Mouse (Mus musculus) c-Kit-positive CD71-negative TER-119-negative erythroid progenitor cells, embryonic 14.5 days (primary cell): ENCODE measurements around the gene Fam3a.
"Not testable (repeated sequence)": the region's sequence is repeated elsewhere in the genome, so short reads cannot be mapped to it uniquely, and the experiment has no call there.

Experiments used
- DNase-seq: peaks from one replicate; pipeline ENCODE4 v3.0.0-alpha.2; 2013; ENCODE audit warnings: low read depth

Gene Fam3a

GRCm38 (mm10) chrX:74392535-74393443 is at the start of gene Fam3a, which contains the start of gene Ikbkg:
Gene Fam3a (minus strand): TSS chrX:74393272.
Gene Ikbkg (plus strand): TSS chrX:74393290.
- peak; percentile 66 for DNase-seq

- peak; percentile 60 for DNase-seq
Measured at GRCm38 (mm10) chrX:74429290-74429821, 36.3 kb upstream of the Fam3a start.

DNA sequence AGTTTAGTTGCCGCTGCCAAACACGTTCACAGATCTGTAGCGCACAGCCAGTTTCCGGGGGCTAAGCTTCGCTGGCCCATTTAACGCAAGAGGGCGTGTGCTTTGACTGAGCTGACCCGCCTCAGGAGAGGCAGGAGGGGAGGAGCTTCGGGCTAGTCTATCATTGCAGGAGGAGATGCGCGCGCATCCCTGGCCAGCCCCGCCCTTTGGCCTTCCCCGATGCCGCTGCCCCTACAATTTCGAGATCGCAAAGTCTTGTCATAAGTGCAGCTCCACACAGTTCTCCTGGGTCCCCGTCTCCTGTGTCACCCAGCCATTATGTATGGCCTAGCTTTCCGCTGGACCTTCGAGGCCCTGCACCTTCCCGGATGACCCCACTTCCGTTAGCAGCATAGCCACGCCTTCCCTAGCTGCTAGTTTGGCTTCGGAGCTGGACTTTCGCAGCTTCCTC is 35.8 kb upstream of the Fam3a start, which contains the start of gene G6pdx:
Gene G6pdx (minus strand): TSS at position 369 of the 451 bp plus-strand sequence.
- DNase-seq = peak; percentile 76

DNA sequence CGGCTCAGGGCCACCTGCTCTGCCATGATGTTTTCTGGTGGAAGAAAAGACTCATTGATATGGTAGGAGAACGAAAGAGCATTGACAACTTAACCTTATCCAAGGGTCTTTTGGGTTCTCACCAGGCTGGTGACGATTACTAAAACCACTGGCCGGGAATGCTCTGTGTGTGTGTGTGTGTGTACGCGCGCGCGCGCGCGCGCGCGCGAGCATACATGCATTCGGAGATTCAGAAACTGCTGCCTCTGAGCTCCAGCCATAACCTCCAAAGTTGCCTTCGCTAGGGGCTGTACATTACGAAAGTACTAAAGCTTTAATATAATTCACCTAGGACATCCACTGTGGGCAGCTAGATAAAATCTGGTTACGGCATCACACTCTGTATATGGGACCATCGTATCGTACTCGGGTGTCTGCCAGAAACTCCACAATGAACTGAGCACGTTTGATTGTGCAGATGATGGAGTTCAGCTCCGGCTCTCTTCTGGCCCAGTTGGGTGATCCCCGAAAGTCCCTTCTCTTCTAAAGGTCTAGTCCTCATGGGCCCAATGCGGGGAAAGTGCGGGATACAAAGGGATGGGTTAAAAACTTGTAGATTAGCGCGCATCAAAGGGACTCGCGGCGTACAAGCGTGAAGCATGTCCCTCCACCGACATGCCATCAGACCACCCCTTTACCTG is 35.2 kb upstream of the Fam3a start:
- no peak for DNase-seq

GRCm38 (mm10) chrX:74427116-74427515 is 34.0 kb upstream of the Fam3a start:
- no peak for DNase-seq

DNA sequence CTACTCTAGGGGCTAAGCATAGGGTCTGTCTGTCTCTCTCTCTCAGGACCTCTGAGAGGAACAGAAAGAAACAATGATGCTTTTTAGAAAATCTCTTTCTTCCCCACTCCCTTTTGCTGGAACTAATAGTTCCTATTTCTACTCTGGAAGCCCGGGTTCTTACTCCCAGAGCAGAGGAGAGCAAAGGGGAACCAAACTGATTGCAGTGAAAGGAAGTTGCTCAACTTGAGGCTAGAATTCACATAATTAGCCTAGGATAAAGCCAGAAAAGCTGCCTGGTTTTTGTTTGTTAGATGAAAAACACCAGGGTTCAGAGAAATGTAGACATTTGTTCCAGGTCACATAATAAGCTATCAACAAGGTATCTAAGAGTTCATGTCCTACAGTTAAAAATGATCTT is 33.2 kb upstream of the Fam3a start:
- DNase-seq = no peak

- peak; percentile 44 for DNase-seq
Measured at GRCm38 (mm10) chrX:74425195-74425594, 32.1 kb upstream of the Fam3a start.

DNA sequence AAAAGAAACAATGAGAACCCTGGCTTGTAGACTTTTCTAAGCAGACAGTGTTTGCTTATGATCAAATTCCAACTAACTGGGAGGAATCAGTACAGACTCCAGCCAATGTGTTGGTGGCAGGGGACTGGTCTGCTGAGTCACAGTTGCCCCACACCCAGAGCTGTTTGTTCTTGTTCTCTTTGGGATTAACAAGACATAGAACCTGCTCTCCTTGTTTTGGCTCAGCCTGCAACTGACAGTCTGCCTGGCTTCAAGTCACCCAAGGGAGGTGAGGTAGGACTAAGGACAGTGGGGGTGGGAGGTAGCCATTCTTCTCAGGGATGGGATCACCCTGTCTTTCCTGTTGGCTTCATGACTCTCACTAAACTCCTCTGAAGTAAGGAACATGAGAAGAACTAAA is 31.4 kb upstream of the Fam3a start:
- DNase-seq = no peak

DNA sequence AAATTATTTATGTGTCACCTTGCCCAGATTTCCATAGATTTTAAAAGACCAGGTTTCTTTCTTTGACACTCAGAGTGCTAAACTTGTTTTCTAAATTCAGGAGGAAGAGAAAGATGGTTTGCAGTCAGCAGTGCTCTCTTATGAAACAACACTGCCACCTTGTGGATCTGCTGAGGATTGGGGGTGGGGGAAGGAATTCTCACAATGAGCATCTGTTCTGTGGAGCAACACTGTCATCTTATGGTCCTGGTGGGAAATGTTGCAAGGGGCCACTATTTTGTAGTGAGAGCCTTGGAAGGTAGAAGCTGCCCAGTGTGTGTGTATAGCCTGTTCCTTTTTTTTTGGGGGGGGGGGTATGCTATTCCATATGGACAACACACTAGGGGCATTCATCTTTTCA is 20.3 kb upstream of the Fam3a start:
- DNase-seq = peak; percentile 51

DNA sequence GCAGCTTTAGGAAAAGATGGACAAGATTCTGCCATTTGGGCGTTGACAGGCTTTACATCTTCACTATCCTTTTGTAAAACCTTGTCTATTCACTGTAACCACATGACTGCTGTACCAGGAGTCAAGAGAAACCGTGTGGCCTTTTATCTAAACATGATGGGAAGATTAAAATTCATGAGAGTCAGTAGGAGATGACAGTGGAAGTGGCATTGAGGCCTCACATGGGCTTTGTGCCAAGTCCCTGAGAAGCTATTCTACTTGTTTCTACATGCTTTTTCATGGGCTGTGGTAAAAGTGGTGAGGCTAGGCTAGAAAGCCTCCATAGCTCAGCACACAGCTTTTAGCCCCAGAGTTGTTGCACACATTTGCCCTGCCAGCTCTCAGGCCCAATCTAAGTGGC is 15.3 kb upstream of the Fam3a start:
- DNase-seq = no peak

GRCm38 (mm10) chrX:74400136-74400535 is 7.1 kb upstream of the Fam3a start:
- no peak for DNase-seq

GRCm38 (mm10) chrX:74388153-74388552 is 4.9 kb downstream of the Fam3a start:
- DNase-seq = no peak

GRCm38 (mm10) chrX:74384451-74384850 is 8.6 kb downstream of the Fam3a start:
- DNase-seq = no peak

GRCm38 (mm10) chrX:74372888-74373549 is 20.1 kb downstream of the Fam3a start, which contains the start of the genes Ubl4a and Slc10a3:
Gene Ubl4a (minus strand): TSS chrX:74373218.
Gene Slc10a3 (minus strand): TSS chrX:74373349.
- DNase-seq = peak; percentile 60

DNA sequence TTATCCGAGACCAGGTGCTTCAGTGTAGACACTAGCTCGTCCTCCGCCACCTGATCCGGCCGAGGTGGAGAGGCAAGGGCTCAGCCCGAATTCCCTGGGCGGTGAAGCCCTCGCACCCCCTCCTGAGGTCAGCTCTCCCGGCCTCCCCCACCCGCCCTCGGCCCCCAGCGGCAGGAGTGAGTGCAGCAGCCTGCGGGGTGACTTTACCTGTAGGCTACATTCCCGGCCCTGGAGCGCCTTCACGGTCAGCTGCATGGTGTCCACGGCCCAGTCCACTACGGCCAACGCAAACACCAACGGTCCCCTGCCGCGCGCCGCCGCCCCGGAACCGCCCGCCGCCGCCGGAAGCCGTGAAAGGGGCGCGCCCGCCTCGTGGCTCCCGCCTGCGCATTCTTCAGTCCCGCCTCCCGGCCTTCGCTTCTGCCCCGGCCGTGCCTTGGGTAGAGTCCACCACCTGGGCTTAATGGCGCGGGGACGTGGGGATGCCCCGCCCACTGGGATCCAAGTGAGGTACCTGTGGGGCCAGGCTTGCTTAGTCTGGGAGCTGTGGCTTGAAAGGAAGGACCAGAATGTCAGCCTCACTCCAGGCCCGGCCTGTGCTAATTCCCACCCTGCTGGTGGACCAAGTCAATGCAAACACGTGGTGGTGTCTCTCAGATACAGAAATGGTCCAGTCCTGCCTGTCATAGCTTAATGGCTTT is 24.7 kb downstream of the Fam3a start:
- peak; percentile 24 for DNase-seq

DNA sequence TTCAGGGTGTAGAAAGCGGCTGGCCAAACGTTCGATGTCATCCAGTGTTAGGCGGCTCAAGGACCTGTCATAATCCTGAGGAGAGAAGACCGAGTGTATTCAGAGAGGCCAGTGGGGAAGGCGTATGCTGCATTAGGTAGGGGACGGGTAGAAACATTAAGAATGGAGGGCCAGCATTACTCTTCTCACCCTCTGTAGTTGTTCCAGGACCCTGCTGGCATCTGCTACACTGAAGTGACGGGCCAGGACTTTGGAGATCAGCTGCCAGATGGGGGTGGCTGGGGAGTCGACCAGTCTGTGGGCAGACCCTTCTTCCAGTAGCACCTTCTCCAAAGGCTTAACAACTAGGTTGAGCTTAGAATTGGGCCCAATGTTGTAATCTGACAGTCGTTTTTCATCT is 25.6 kb downstream of the Fam3a start:
- DNase-seq = no peak

DNA sequence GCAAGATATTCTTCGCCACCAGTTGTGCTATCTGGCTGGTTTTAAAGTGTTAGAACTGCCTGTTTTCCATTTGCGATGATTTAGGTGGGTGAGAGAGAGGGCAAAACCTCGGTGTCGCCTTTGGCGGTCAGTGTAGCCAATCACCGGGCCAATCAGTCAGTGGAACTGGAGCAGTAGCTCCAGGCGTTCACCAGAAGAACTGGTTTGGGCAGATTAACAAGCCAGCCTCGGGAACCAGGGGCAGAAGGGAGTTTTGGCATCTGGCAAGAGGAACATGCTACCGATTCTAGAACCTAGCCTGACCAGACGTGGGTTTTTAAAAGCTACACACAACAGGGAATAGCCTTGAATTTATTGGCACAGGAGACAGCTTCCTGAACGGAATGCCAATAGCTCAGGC is 33.9 kb downstream of the Fam3a start:
- DNase-seq = no peak

DNA sequence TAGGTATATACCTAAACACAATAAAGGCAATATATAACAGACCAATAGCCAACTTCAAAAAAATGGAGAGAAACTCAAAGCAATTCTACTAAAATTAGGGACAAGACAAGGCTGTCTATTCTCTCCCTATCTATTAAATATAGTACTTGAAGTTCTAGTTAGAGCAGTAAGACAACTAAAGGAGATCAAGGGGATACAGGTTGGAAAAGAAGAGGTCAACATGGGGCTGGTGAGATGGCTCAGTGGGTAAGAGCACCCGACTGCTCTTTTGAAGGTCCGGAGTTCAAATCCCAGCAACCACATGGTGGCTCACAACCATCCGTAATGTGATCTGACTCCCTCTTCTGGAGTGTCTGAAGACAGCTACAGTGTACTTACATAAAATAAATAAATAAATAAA is 36.0 kb downstream of the Fam3a start:
- not testable (repeated sequence) for DNase-seq

DNA sequence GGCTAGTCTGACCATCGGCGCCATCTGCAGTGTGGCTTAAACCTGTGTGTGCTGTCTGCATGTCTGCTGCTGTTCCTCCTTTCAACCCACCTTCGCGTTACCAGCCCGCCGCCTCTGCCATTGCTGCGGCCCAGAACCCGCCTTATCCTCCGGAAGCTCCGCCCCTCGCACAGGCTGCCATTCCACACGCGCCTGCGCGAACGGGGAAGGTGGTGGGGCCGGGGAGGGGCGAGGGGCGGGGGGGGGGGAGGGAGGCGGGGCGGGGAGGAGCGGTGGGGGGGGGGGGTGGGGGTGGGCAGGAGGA is 39.7 kb downstream of the Fam3a start, which contains the start of gene Lage3:
Gene Lage3 (minus strand): TSS at position 152 of the 304 bp plus-strand sequence.
- DNase-seq = peak; percentile 44

DNA sequence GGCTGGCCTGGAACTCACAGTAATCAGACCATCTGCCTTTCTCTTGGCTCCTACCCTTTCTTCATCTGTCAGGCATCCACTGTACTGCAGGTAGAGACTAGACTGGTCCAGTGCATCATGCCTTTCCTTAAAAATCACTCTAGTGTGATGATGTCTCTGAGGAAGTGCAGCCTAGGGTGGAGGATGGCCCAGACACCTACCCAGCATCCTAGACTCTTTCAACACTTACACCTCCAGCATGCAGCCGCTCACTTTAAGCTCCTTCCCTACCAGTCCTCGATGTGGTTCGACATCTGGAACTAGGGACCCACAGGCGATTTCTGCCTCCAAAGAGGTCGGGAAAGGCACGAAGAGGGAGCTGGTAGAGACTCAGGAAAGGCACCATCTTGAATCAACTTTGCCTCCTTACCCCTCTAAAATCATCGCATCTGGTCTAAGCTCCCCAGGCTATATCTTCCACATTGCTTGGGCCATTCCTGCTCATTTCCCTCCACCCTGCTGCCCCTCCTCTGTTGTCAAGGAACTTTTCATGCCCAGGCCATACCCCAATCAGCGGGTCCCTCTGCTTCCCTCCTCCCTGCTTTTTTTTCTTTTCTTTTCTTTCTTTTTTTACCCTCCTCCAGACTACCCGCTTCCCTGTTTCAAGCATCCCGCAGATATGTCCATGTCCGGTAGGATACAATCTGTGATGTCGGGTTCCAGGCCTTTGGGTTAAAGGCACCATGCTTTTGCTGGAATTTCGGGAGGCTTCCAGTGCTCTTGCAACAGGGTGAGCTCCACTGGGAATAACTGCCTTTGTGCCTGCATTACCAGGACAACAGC is 40.2 kb downstream of the Fam3a start:
- no peak for DNase-seq
